Mouse (Mus musculus): ENCODE results near the gene Gm17542. TPM values are rescaled to one million over a fixed set of nuclear protein-coding genes. Genes with fewer than 3 reads are reported as not detected.
"Not testable (repeated sequence)": the region's sequence is repeated elsewhere in the genome, so short reads cannot be mapped to it uniquely, and the experiment has no call there.

Gene Gm17542
- polyA plus RNA-seq (2014; fragmentation: Nextera tagmentation; extraction: Ambion mirVana): not detected in 2 replicates

GRCm38 (mm10) chr10:58718110-58718509, at the start of gene Gm17542:
Gm17542 (minus strand) TSS chr10:58718210.
- not testable (repeated sequence) for H3K4me1 ChIP-seq (replicated peaks; ENCODE audit: control insufficient read depth, insufficient read depth, low read length); H3K9me3 ChIP-seq (ENCODE audit: control insufficient read depth, low read length); H3K4me3 ChIP-seq (ENCODE audit: low read depth, low read length); H3K27me3 ChIP-seq (replicated peaks; ENCODE audit: control insufficient read depth, insufficient read depth, low read length); H3K36me3 ChIP-seq (ENCODE audit: control insufficient read depth, insufficient read depth, low read length); DNase-seq (ENCODE audit: low spot score); H3K27ac ChIP-seq (ENCODE audit: low read depth); ATAC-seq (replicated peaks; ENCODE audit: low FRiP score, low TSS enrichment, low read depth); H3K4me2 ChIP-seq (ENCODE audit: low read length); H3K9ac ChIP-seq (ENCODE audit: low read length)

GRCm38 (mm10) chr10:58739779-58740178, 21.8 kb upstream of the Gm17542 start:
- H3K27me3 ChIP-seq (replicated peaks; ENCODE audit: control insufficient read depth, insufficient read depth, low read length): no peaks in the 10 kb centered on the region
- no peaks in the 10 kb centered on the region for H3K36me3 ChIP-seq (ENCODE audit: control insufficient read depth, insufficient read depth, low read length)
- no peak for ATAC-seq (replicated peaks; ENCODE audit: low FRiP score, low TSS enrichment, low read depth)

GRCm38 (mm10) chr10:58738152-58738551, 20.1 kb upstream of the Gm17542 start:
- ATAC-seq (replicated peaks; ENCODE audit: low FRiP score, low TSS enrichment, low read depth) (no peak), DNase-seq (ENCODE audit: low spot score) (no peak)
- H3K9ac ChIP-seq (ENCODE audit: low read length): no peak overlapping the region
- no peak overlapping the region for H3K4me3 ChIP-seq (ENCODE audit: low read depth, low read length)
- H3K36me3 ChIP-seq (ENCODE audit: control insufficient read depth, insufficient read depth, low read length): no peaks in the 10 kb centered on the region
- no peaks in the 10 kb centered on the region for H3K27me3 ChIP-seq (replicated peaks; ENCODE audit: control insufficient read depth, insufficient read depth, low read length)
- no peak overlapping the region for H3K4me2 ChIP-seq (ENCODE audit: low read length)
- H3K4me1 ChIP-seq (replicated peaks; ENCODE audit: control insufficient read depth, insufficient read depth, low read length): no peaks in the 10 kb centered on the region
- WGBS: 89% methylated on average over 7 of the region's 7 CpGs
- no peaks in the 10 kb centered on the region for H3K9me3 ChIP-seq (ENCODE audit: control insufficient read depth, low read length)
- H3K27ac ChIP-seq (ENCODE audit: low read depth): no peak overlapping the region

More at GRCm38 (mm10) chr10:58739779-58740178, 21.8 kb upstream of the Gm17542 start:
- H3K4me2 ChIP-seq (ENCODE audit: low read length): no peak overlapping the region
- no peak for DNase-seq (ENCODE audit: low spot score)
- no peak overlapping the region for H3K27ac ChIP-seq (ENCODE audit: low read depth)
- H3K9ac ChIP-seq (ENCODE audit: low read length): no peak overlapping the region
- H3K4me1 ChIP-seq (replicated peaks; ENCODE audit: control insufficient read depth, insufficient read depth, low read length): no peaks in the 10 kb centered on the region
- no peaks in the 10 kb centered on the region for H3K9me3 ChIP-seq (ENCODE audit: control insufficient read depth, low read length)
- no peak overlapping the region for H3K4me3 ChIP-seq (ENCODE audit: low read depth, low read length)

GRCm38 (mm10) chr10:58714789-58715148, 3.2 kb downstream of the Gm17542 start:
- Histone ChIP-seq H3K27me3 (replicated peaks; ENCODE audit: control insufficient read depth, insufficient read depth, low read length) (no peaks in the 10 kb centered on the region), H3K4me3 (ENCODE audit: low read depth, low read length) (peak overlapping the region; percentile 28; the same call in 1 of the 2 replicates), H3K36me3 (ENCODE audit: control insufficient read depth, insufficient read depth, low read length) (no peaks in the 10 kb centered on the region), H3K9me3 (ENCODE audit: control insufficient read depth, low read length) (no peaks in the 10 kb centered on the region; the same call in 1 of the 2 replicates), H3K27ac (ENCODE audit: low read depth) (0 out of 2 replicates have a peak overlapping the region, but pooled peaks have one; percentile 51), H3K9ac (ENCODE audit: low read length) (no peak overlapping the region), H3K4me2 (ENCODE audit: low read length) (peak overlapping the region; percentile 50), H3K4me1 (replicated peaks; ENCODE audit: control insufficient read depth, insufficient read depth, low read length) (no peaks in the 10 kb centered on the region)
- DNase-seq (ENCODE audit: low spot score): no peak
- ATAC-seq (replicated peaks; ENCODE audit: low FRiP score, low TSS enrichment, low read depth): no peak
- 59% methylated on average over 3 of the region's 3 CpGs for whole genome bisulfite sequencing

GRCm38 (mm10) chr10:58713855-58714788, 3.9 kb downstream of the Gm17542 start:
- ATAC-seq (replicated peaks; ENCODE audit: low FRiP score, low TSS enrichment, low read depth) (peak; percentile 55), DNase-seq (ENCODE audit: low spot score) (peak; percentile 60)
- peak overlapping the region; percentile 28 for H3K4me3 ChIP-seq (ENCODE audit: low read depth, low read length)
- H3K4me2 ChIP-seq (ENCODE audit: low read length): peak overlapping the region; percentile 50
- peak overlapping the region; percentile 51; the same call in 1 of the 2 replicates for H3K27ac ChIP-seq (ENCODE audit: low read depth)
- H3K4me1 ChIP-seq (replicated peaks; ENCODE audit: control insufficient read depth, insufficient read depth, low read length): no peaks in the 10 kb centered on the region
- H3K36me3 ChIP-seq (ENCODE audit: control insufficient read depth, insufficient read depth, low read length): no peaks in the 10 kb centered on the region
- H3K9ac ChIP-seq (ENCODE audit: low read length): peak overlapping the region; percentile 34; the same call in 1 of the 2 replicates
- no peaks in the 10 kb centered on the region for H3K27me3 ChIP-seq (replicated peaks; ENCODE audit: control insufficient read depth, insufficient read depth, low read length)
- 19% methylated on average over 24 of the region's 24 CpGs for WGBS
- H3K9me3 ChIP-seq (ENCODE audit: control insufficient read depth, low read length): no peaks in the 10 kb centered on the region; the same call in 1 of the 2 replicates

GRCm38 (mm10) chr10:58713225-58713624, 4.8 kb downstream of the Gm17542 start:
- Histone ChIP-seq H3K9ac (ENCODE audit: low read length) (no peak overlapping the region), H3K4me1 (replicated peaks; ENCODE audit: control insufficient read depth, insufficient read depth, low read length) (no peaks in the 10 kb centered on the region), H3K27me3 (replicated peaks; ENCODE audit: control insufficient read depth, insufficient read depth, low read length) (no peaks in the 10 kb centered on the region), H3K4me3 (ENCODE audit: low read depth, low read length) (no peak overlapping the region), H3K9me3 (ENCODE audit: control insufficient read depth, low read length) (no peaks in the 10 kb centered on the region; the same call in 1 of the 2 replicates), H3K36me3 (ENCODE audit: control insufficient read depth, insufficient read depth, low read length) (no peaks in the 10 kb centered on the region), H3K27ac (ENCODE audit: low read depth) (no peak overlapping the region), H3K4me2 (ENCODE audit: low read length) (no peak overlapping the region)
- 95% methylated on average over 7 of the region's 7 CpGs for WGBS
- ATAC-seq (replicated peaks; ENCODE audit: low FRiP score, low TSS enrichment, low read depth) (no peak), DNase-seq (ENCODE audit: low spot score) (no peak)

GRCm38 (mm10) chr10:58709021-58709420, 9.0 kb downstream of the Gm17542 start:
- H3K9ac ChIP-seq (ENCODE audit: low read length): no peak overlapping the region
- no peak overlapping the region for H3K27ac ChIP-seq (ENCODE audit: low read depth)
- 78% methylated on average over 4 of the region's 4 CpGs for WGBS
- no peaks in the 10 kb centered on the region for H3K36me3 ChIP-seq (ENCODE audit: control insufficient read depth, insufficient read depth, low read length)
- 0 out of 2 replicates have a peak, but pooled peaks cover 2% of the 10 kb centered on the region for H3K9me3 ChIP-seq (ENCODE audit: control insufficient read depth, low read length)
- DNase-seq (ENCODE audit: low spot score) (no peak), ATAC-seq (replicated peaks; ENCODE audit: low FRiP score, low TSS enrichment, low read depth) (no peak)
- no peak overlapping the region for H3K4me2 ChIP-seq (ENCODE audit: low read length)
- no peaks in the 10 kb centered on the region for H3K4me1 ChIP-seq (replicated peaks; ENCODE audit: control insufficient read depth, insufficient read depth, low read length)
- H3K4me3 ChIP-seq (ENCODE audit: low read depth, low read length): no peak overlapping the region
- no peaks in the 10 kb centered on the region for H3K27me3 ChIP-seq (replicated peaks; ENCODE audit: control insufficient read depth, insufficient read depth, low read length)

GRCm38 (mm10) chr10:58700578-58700977, 17.4 kb downstream of the Gm17542 start:
- Histone ChIP-seq H3K4me3 (ENCODE audit: low read depth, low read length) (no peak overlapping the region), H3K27me3 (replicated peaks; ENCODE audit: control insufficient read depth, insufficient read depth, low read length) (no peaks in the 10 kb centered on the region), H3K27ac (ENCODE audit: low read depth) (no peak overlapping the region), H3K9ac (ENCODE audit: low read length) (no peak overlapping the region), H3K9me3 (ENCODE audit: control insufficient read depth, low read length) (no peaks in the 10 kb centered on the region), H3K36me3 (ENCODE audit: control insufficient read depth, insufficient read depth, low read length) (no peaks in the 10 kb centered on the region), H3K4me2 (ENCODE audit: low read length) (no peak overlapping the region), H3K4me1 (replicated peaks; ENCODE audit: control insufficient read depth, insufficient read depth, low read length) (no peaks in the 10 kb centered on the region)
- WGBS: 53% methylated on average over 6 of the region's 6 CpGs
- ATAC-seq (replicated peaks; ENCODE audit: low FRiP score, low TSS enrichment, low read depth) (no peak), DNase-seq (ENCODE audit: low spot score) (no peak)

Data from intestine, embryonic 14.5 days (tissue).